13 mouse cellular contexts compared by ENCODE assay signal in the genomic region with DNA sequence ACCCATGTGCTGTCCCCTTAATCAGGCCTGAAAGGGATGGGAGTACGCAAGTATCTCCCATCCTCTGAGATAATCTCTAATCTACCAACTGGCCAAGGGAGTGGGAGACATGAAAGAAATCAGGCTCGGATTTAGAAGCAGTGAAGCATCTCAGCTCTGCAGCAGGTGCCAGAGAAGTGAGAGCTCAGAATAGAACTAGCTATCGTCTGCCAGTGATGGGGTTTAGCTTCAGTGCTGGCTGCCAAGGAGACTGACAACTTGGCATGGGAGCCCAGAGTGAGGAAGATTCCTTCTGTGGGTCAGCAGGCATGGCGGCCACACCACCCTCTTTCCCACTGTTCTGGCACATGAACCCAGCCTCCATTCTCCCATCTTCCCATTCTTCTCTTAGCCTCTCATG. TPM values are rescaled to one million over a fixed set of nuclear protein-coding genes. Genes with fewer than 3 reads are reported as not detected.
DNase-seq lines count a peak whose midpoint lies in the region; ATAC-seq and TF ChIP-seq lines count a peak whose summit lies in the region.
"Had no signal": no experiment of that assay in that cellular context is flagged by ENCODE, and none has a peak within 500 bp of the region (broad histone marks: within the 10 kb centered on the region; RNA-seq: fewer than 3 reads in every experiment).

No protein-coding gene starts in this region.

- H3K4me2 ChIP-seq in hindbrain, postnatal 0 days (ENCODE audit: low read depth, low read length) = no peak overlapping the region
- H3K4me2 ChIP-seq in hindbrain, embryonic 11.5 days (replicated peaks; ENCODE audit: low read depth, low read length) = no peak overlapping the region
- no peak overlapping the region for H3K4me2 ChIP-seq in forebrain, postnatal 0 days (ENCODE audit: low read depth)
- H3K4me2 ChIP-seq in liver, embryonic 12.5 days = no peak overlapping the region
- H3K4me2 ChIP-seq: heart, embryonic 13.5 days; kidney, embryonic 15.5 days; midbrain, embryonic 15.5 days had no signal

- no peaks in the 10 kb centered on the region for H3K9me3 ChIP-seq in hindbrain, postnatal 0 days (ENCODE audit: low read length)
- no peaks in the 10 kb centered on the region for H3K9me3 ChIP-seq in hindbrain, embryonic 11.5 days (ENCODE audit: control insufficient read depth, low read length)
- no peaks in the 10 kb centered on the region for H3K9me3 ChIP-seq in forebrain, postnatal 0 days (ENCODE audit: low read length)
- no peaks in the 10 kb centered on the region for H3K9me3 ChIP-seq in liver, embryonic 12.5 days (replicated peaks)
- H3K9me3 ChIP-seq: heart, embryonic 13.5 days; kidney, embryonic 15.5 days; midbrain, embryonic 15.5 days had no signal

- peak; percentile 45; the same call in 1 of the 2 replicates for ATAC-seq in hindbrain, postnatal 0 days
- ATAC-seq in hindbrain, embryonic 11.5 days (ENCODE audit: low FRiP score) = no peak
- peak; percentile 35 for ATAC-seq in forebrain, postnatal 0 days
- no peak for ATAC-seq in liver, embryonic 12.5 days
- ATAC-seq: midbrain, embryonic 15.5 days had no signal

- no peak overlapping the region for H3K4me3 ChIP-seq in hindbrain, postnatal 0 days (ENCODE audit: low read length)
- no peak overlapping the region for H3K4me3 ChIP-seq in hindbrain, embryonic 11.5 days (ENCODE audit: low read depth, low read length)
- H3K4me3 ChIP-seq in forebrain, postnatal 0 days (ENCODE audit: low read depth, low read length) = no peak overlapping the region
- no peak overlapping the region for H3K4me3 ChIP-seq in liver, embryonic 12.5 days
- H3K4me3 ChIP-seq: heart, embryonic 13.5 days; kidney, embryonic 15.5 days; midbrain, embryonic 15.5 days had no signal

- H3K36me3 ChIP-seq in hindbrain, postnatal 0 days (ENCODE audit: insufficient read depth, low read length) = no peaks in the 10 kb centered on the region
- no peaks in the 10 kb centered on the region for H3K36me3 ChIP-seq in hindbrain, embryonic 11.5 days (ENCODE audit: control insufficient read depth, insufficient read depth, low read length)
- H3K36me3 ChIP-seq in forebrain, postnatal 0 days (ENCODE audit: insufficient read depth) = no peaks in the 10 kb centered on the region
- no peaks in the 10 kb centered on the region for H3K36me3 ChIP-seq in liver, embryonic 12.5 days
- H3K36me3 ChIP-seq: heart, embryonic 13.5 days; kidney, embryonic 15.5 days; midbrain, embryonic 15.5 days had no signal

- peaks cover 5% of the 10 kb centered on the region; the same call in 1 of the 2 replicates for H3K4me1 ChIP-seq in hindbrain, postnatal 0 days (ENCODE audit: insufficient read depth, low read length)
- no peaks in the 10 kb centered on the region for H3K4me1 ChIP-seq in hindbrain, embryonic 11.5 days (replicated peaks; ENCODE audit: control insufficient read depth, insufficient read depth, low read length)
- 0 out of 2 replicates have a peak, but pooled peaks cover 4% of the 10 kb centered on the region for H3K4me1 ChIP-seq in forebrain, postnatal 0 days (ENCODE audit: insufficient read depth)
- no peaks in the 10 kb centered on the region for H3K4me1 ChIP-seq in liver, embryonic 12.5 days

- intact Hi-C loops in heart, postnatal 36 days (cut with DNase I) = loop anchor here (5.0 kb wide), 1 partner anchor 316 kb away; no protein-coding TSS in a partner anchor

- no peak overlapping the region for H3K9ac ChIP-seq in hindbrain, postnatal 0 days (replicated peaks; ENCODE audit: low read length)
- no peak overlapping the region for H3K9ac ChIP-seq in hindbrain, embryonic 11.5 days (ENCODE audit: low read depth, low read length)
- no peak overlapping the region for H3K9ac ChIP-seq in forebrain, postnatal 0 days
- H3K9ac ChIP-seq in liver, embryonic 12.5 days = no peak overlapping the region
- H3K9ac ChIP-seq: heart, embryonic 13.5 days; kidney, embryonic 15.5 days; liver, embryonic 14.5 days; midbrain, embryonic 15.5 days had no signal

- DNase-seq in hindbrain, postnatal 0 days (ENCODE audit: low spot score) = peak; percentile 46
- DNase-seq in hindbrain, embryonic 11.5 days (ENCODE audit: low spot score) = no peak
- peak; percentile 47 for DNase-seq in forebrain, postnatal 0 days
- DNase-seq in heart, postnatal 36 days = peak; percentile 12 to 39
- DNase-seq in right cerebral cortex, postnatal 36 days (ENCODE audit: low spot score in 2 of 2) = peak; percentile 50 to 63
- no peak for DNase-seq in ovary, adult 18-20 months (ENCODE audit: low spot score)
- no peak for DNase-seq in urinary bladder, postnatal 10 days (ENCODE audit: low spot score)

- no peak for TF ChIP-seq CTCF in hindbrain, postnatal 0 days (IDR thresholded peaks at IDR 0.05; ENCODE audit: low read depth)
- TF ChIP-seq CTCF in forebrain, postnatal 0 days (IDR thresholded peaks at IDR 0.05; ENCODE audit: low read depth) = no peak

- no peak overlapping the region for H3K27ac ChIP-seq in hindbrain, postnatal 0 days
- H3K27ac ChIP-seq in hindbrain, embryonic 11.5 days (ENCODE audit: low read depth, low read length) = no peak overlapping the region
- no peak overlapping the region for H3K27ac ChIP-seq in forebrain, postnatal 0 days (ENCODE audit: low read depth, low read length)
- no peak overlapping the region for H3K27ac ChIP-seq in liver, embryonic 12.5 days
- H3K27ac ChIP-seq: heart, embryonic 13.5 days; kidney, embryonic 15.5 days; liver, embryonic 14.5 days; midbrain, embryonic 15.5 days had no signal

- WGBS in hindbrain, postnatal 0 days = 42% methylated on average over 4 of the region's 4 CpGs
- 85% methylated on average over 4 of the region's 4 CpGs for WGBS in hindbrain, embryonic 11.5 days
- WGBS in forebrain, postnatal 0 days = 36% methylated on average over 4 of the region's 4 CpGs
- 64% methylated on average over 4 of the region's 4 CpGs for WGBS in liver, embryonic 12.5 days (ENCODE audit: insufficient replicate concordance)

- H3K27me3 ChIP-seq in hindbrain, postnatal 0 days (ENCODE audit: insufficient read depth, low read length) = no peaks in the 10 kb centered on the region
- H3K27me3 ChIP-seq in hindbrain, embryonic 11.5 days (ENCODE audit: control insufficient read depth, insufficient read depth, low read length) = no peaks in the 10 kb centered on the region
- H3K27me3 ChIP-seq in forebrain, postnatal 0 days (ENCODE audit: insufficient read depth, low read length) = no peaks in the 10 kb centered on the region
- H3K27me3 ChIP-seq in liver, embryonic 12.5 days (replicated peaks) = no peaks in the 10 kb centered on the region
- H3K27me3 ChIP-seq: heart, embryonic 13.5 days; kidney, embryonic 15.5 days; midbrain, embryonic 15.5 days had no signal

RNA-seq across cellular contexts. Expression of a gene that starts 8.9 kb away (rescaled TPM):
- 0.10 TPM in 1 of 2 replicates, not detected in the other for total RNA-seq in hindbrain, postnatal 0 days (2014; rRNA removed)
- polyA plus RNA-seq in hindbrain, postnatal 0 days (2015; fragmentation: Nextera tagmentation; extraction: Ambion mirVana) = 0.23 and 0.24 TPM in 2 replicates
- polyA plus RNA-seq in hindbrain, embryonic 11.5 days (2014; fragmentation: Nextera tagmentation; extraction: Ambion mirVana) = 0.32 TPM in 1 of 2 replicates, not detected in the other
- not detected in 2 replicates for total RNA-seq in forebrain, postnatal 0 days (2014; rRNA removed)
- polyA plus RNA-seq in forebrain, postnatal 0 days (2015; fragmentation: Nextera tagmentation; extraction: Ambion mirVana) = not detected in 2 replicates
- total RNA-seq in heart, postnatal 36 days (2021) = not detected
- polyA plus RNA-seq in liver, embryonic 12.5 days (2016; fragmentation: Nextera tagmentation; extraction: Ambion mirVana) = not detected in 2 replicates
- polyA plus RNA-seq: cortical plate, adult 2 months; heart, embryonic 13.5 days; kidney, embryonic 15.5 days; midbrain, embryonic 15.5 days had no signal

Comparison
In these comparisons a context has a peak if more than half of its experiments do, and no peak if none do; other contexts are left out.
1. ATAC-seq: peak in hindbrain, postnatal 0 days (single experiment) and forebrain, postnatal 0 days (single experiment); none in hindbrain, embryonic 11.5 days (single experiment) and liver, embryonic 12.5 days (single experiment).
2. DNase-seq: peak in hindbrain, postnatal 0 days (single experiment), forebrain, postnatal 0 days (single experiment), heart, postnatal 36 days (2 of 2) and right cerebral cortex, postnatal 36 days (2 of 2); none in hindbrain, embryonic 11.5 days (single experiment), ovary, adult 18-20 months (single experiment) and urinary bladder, postnatal 10 days (single experiment).